Mouse (Mus musculus): Measurements from ENCODE around the gene Epyc. TPM values are rescaled to one million over a fixed set of nuclear protein-coding genes. Genes with fewer than 3 reads are reported as not detected.

Gene Epyc
- total RNA-seq (2018; cell fraction: chromatin; rRNA removed): not detected
- not detected for total RNA-seq (2018; cell fraction: cytosol; rRNA removed)
- not detected for total RNA-seq (2018; cell fraction: nucleus; rRNA removed)
- polyA plus RNA-seq (2018): not detected in 3 replicates

DNA sequence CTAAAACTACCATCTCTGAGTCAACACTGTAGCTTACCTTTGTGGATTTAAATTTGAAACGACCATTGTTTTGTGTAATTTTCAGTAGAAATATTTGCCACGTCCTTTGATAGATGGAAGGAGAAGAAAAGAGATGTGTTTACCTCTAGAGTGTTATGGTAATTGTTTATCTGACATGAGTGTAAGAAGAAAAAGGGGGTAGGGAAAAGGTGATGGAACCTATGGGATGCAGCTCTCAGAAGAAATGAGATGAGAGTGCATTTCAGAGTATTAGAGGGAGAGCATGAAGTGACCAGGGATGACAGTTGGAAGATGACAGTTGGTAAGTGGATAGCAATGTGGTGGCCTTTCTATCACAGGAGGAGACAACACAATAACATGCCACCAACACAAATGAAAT is at the start of gene Epyc:
TSS of gene Epyc (plus strand) at position 301 of the 400 bp plus-strand sequence.
- H3K27ac ChIP-seq: no peak within 1 kb of the TSS
- H3K36me3 ChIP-seq (ENCODE audit: inconsistent target): no peaks in the 10 kb centered on the region
- 89% methylated on average over 2 of the region's 2 CpGs for WGBS (ENCODE audit: missing documents)
- H3K79me2 ChIP-seq (ENCODE audit: inconsistent target): no peaks in the 10 kb centered on the region
- H3K4me3 ChIP-seq (ENCODE audit: inconsistent target): no peak within 1 kb of the TSS

DNA sequence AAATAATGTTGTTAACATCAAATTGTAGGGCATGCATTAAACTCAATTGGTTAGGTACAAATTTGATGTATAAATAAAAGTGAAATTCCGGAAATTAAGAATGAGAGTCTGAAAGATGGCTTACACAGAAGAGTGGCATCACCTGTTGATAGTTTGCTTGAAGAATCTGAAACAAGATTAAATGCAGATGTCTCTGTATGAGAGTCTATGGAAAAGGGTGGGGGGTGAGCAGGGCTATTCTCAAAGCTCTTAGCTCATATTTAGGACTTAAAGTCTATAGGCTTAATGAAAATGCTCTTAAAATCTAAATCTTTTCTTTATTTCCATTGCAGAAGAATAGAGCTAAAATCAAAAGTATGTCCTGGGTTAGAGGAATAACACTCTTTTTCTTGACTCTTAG is 48.2 kb upstream of the Epyc start:
- 82% methylated on average over 1 of the region's 1 CpGs for WGBS (ENCODE audit: missing documents)
- Histone ChIP-seq H3K36me3 (ENCODE audit: inconsistent target) (no peaks in the 10 kb centered on the region), H3K4me3 (ENCODE audit: inconsistent target) (no peak overlapping the region), H3K27ac (no peak overlapping the region), H3K79me2 (ENCODE audit: inconsistent target) (no peaks in the 10 kb centered on the region)

DNA sequence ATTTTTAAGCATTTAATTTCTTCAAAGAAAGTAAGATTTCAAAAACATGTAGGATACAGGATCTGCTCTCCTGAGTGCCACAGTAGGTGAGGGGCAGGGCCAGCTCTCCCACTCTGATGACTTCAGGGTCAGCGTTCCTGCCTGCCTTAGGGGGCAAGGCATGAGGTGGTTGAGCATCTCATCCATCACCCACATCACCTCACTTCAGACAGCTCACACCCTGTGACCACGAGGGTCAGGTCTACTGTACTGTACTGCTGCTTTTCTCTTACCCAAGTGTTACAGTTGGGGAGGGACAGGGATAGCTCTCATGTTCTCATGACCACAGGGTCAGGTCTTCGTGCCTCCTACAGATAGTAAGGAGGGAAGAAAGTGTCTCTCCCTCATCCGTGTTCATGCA is 42.1 kb upstream of the Epyc start:
- Histone ChIP-seq H3K36me3 (ENCODE audit: inconsistent target) (no peaks in the 10 kb centered on the region), H3K79me2 (ENCODE audit: inconsistent target) (no peaks in the 10 kb centered on the region), H3K4me3 (ENCODE audit: inconsistent target) (no peak overlapping the region), H3K27ac (no peak overlapping the region)
- WGBS (ENCODE audit: missing documents): 67% methylated on average over 4 of the region's 4 CpGs

DNA sequence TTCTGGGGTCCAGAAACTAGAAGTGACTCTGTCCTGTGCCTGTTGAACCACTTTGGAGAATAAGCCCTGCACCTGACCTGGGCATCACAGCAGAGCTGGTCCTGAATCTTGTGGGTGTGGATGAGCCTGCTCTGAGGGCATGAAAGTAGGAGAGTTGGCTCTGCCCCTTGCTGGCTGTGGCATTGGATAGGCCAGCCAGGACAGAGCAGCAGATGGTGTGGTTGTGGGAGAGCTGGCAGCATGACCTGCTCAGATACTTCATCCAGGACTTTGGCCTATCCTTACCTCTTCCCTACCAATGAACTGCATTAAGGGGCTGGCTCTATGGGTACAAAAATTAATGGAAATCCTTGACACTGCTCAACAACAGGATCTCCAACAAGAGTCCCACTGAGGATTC is 40.6 kb upstream of the Epyc start:
- Histone ChIP-seq H3K79me2 (ENCODE audit: inconsistent target) (no peaks in the 10 kb centered on the region), H3K36me3 (ENCODE audit: inconsistent target) (no peaks in the 10 kb centered on the region), H3K27ac (no peak overlapping the region), H3K4me3 (ENCODE audit: inconsistent target) (no peak overlapping the region)

DNA sequence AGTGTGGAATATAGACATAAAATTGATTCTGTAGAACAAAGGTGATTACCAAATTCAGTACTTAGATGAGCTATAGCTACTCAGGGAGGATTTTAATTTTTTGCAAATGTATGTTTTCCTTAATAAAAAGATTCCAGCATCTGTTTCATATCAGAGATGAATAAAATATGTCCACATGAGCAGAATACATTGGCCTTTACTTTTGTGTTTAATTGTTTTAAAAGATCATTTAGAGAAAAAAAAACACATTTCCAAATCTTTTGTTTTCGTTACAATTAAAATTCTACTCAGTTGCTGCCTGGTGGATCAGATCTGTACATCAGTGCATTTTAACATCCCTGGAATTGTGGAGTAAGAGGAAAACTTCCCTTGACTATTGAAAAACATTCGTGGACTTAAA is 37.3 kb upstream of the Epyc start, which contains the start of gene Kera:
TSS of gene Kera (plus strand) at position 301 of the 400 bp plus-strand sequence.
- Histone ChIP-seq H3K79me2 (ENCODE audit: inconsistent target) (no peaks in the 10 kb centered on the region), H3K36me3 (ENCODE audit: inconsistent target) (no peaks in the 10 kb centered on the region), H3K4me3 (ENCODE audit: inconsistent target) (no peak within 1 kb of the TSS), H3K27ac (no peak within 1 kb of the TSS)
- 83% methylated on average over 2 of the region's 2 CpGs for WGBS (ENCODE audit: missing documents)

DNA sequence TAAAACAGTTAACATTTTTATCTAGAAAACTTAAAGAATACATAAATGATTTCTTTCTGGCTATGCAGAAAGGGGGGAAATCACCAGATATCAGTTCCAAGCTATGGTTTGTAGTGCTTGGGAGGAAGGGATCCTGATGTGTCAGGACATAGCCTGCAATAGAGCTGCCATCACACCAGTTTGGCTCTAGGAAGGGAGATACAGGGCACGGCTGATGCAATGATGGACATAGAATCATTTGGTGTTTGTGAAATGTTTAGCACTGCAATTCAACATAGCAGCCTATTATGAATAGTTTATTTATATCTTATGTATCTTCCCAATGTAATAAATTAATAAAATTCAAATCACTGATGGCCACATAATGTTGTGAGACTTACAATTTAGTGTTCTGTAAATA is 21.5 kb upstream of the Epyc start:
- H3K4me3 ChIP-seq (ENCODE audit: inconsistent target): no peak overlapping the region
- WGBS (ENCODE audit: missing documents): 75% methylated on average over 1 of the region's 1 CpGs
- H3K79me2 ChIP-seq (ENCODE audit: inconsistent target): no peaks in the 10 kb centered on the region
- no peak overlapping the region for H3K27ac ChIP-seq
- H3K36me3 ChIP-seq (ENCODE audit: inconsistent target): no peaks in the 10 kb centered on the region

DNA sequence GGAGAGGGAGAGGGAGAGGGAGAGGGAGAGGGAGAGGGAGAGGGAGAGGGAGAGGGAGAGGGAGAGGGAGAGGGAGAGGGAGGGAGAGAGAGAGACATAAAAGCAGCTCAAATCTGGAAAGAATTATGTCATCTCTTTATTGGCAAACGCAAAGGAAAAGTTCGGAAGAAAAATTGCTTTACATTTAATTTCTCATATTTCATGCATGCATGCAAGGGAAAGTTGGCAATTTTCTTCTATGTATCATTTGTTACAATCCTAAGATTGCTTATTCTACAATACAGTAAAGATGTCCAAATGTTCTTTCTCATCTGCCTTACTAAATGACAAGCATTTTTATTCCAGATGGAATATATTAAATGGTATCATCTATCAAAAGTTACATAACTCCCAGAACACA is 19.5 kb upstream of the Epyc start:
- Histone ChIP-seq H3K27ac (no peak overlapping the region), H3K4me3 (ENCODE audit: inconsistent target) (no peak overlapping the region), H3K79me2 (ENCODE audit: inconsistent target) (no peaks in the 10 kb centered on the region), H3K36me3 (ENCODE audit: inconsistent target) (no peaks in the 10 kb centered on the region)
- WGBS (ENCODE audit: missing documents): 87% methylated on average over 2 of the region's 2 CpGs

DNA sequence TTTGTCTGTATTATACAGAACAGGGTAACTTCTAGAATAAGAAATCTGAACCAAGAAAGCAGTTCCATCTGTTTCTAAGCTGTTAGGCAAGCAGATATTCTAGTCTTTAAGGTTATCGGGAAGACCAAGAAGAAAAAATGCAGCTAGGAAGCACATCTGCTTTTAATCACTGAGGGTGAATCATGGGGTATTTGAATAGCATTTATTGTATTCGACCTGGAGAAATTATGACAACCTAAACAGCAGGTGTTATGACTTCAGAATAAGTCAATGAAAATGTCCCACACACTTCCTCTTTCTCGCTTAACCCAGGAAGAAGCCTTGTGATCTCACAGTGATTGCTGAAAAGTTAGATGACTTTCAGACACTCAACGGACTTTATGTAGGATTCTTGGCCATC is 18.8 kb upstream of the Epyc start:
- no peak overlapping the region for H3K27ac ChIP-seq
- no peaks in the 10 kb centered on the region for H3K36me3 ChIP-seq (ENCODE audit: inconsistent target)
- H3K79me2 ChIP-seq (ENCODE audit: inconsistent target): no peaks in the 10 kb centered on the region
- no peak overlapping the region for H3K4me3 ChIP-seq (ENCODE audit: inconsistent target)
- WGBS (ENCODE audit: missing documents): 35% methylated on average over 4 of the region's 4 CpGs

DNA sequence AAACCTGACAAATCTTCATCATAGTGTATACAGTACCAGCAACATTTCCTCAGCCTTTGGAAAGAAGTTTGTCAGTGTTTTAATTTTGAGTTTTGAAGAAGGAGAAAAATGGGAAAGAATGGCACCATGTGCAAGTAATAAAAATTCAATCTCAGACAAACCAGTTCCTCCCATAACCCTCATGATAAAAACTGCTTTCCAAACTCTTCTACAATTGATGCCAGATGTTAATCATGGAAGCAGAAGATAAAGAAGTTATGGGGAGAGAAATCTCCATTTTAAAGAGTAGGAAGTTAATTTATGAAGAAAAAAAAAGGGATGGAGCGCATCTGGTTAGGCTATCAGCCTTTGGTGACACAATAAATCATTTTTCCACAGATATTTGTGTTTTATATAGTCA is 17.3 kb upstream of the Epyc start:
- Histone ChIP-seq H3K4me3 (ENCODE audit: inconsistent target) (no peak overlapping the region), H3K79me2 (ENCODE audit: inconsistent target) (no peaks in the 10 kb centered on the region), H3K36me3 (ENCODE audit: inconsistent target) (no peaks in the 10 kb centered on the region), H3K27ac (no peak overlapping the region)
- 83% methylated on average over 1 of the region's 1 CpGs for WGBS (ENCODE audit: missing documents)

DNA sequence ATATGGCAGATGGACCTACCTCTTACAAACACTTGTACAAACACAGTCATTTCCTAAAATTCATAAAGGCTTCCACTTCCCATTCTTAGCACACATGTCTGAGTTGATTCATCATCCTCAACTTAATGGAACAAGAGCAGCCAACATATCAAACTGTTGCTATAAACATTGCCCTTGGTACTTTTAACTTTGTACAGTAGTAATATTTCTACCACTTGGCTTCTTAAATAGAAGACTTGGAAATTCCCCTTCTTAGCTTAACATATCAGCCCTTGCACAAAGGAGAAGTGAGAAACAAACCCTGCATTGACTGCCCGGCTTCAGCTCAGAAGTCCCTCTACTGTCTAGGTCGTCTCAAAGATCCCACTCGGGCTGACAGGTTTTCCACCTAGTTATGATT is 12.8 kb upstream of the Epyc start:
- H3K36me3 ChIP-seq (ENCODE audit: inconsistent target): no peaks in the 10 kb centered on the region
- H3K4me3 ChIP-seq (ENCODE audit: inconsistent target): no peak overlapping the region
- no peak overlapping the region for H3K27ac ChIP-seq
- WGBS (ENCODE audit: missing documents): 90% methylated on average over 3 of the region's 3 CpGs
- H3K79me2 ChIP-seq (ENCODE audit: inconsistent target): no peaks in the 10 kb centered on the region

DNA sequence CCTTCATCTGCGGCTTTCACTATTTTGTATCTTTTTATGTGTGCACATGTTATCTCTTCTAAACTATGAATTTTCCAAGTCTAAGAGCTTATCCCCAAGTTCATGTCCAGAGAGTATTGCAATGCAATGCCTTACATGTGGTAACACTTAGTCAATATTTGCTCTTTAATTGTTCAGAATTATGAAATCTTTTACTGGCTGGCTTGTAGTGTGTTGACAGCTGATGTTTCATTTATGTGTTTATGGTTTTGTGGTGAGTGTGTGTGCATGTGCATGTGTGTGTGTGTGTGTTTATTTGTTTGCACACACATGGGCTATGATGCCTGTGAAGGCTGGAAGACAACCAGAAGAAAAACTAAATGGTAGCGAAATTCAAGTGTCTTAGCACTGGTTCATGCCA is 1.9 kb upstream of the Epyc start:
- Histone ChIP-seq H3K4me3 (ENCODE audit: inconsistent target) (no peak overlapping the region), H3K36me3 (ENCODE audit: inconsistent target) (no peaks in the 10 kb centered on the region), H3K27ac (no peak overlapping the region), H3K79me2 (ENCODE audit: inconsistent target) (no peaks in the 10 kb centered on the region)
- 87% methylated on average over 2 of the region's 2 CpGs for WGBS (ENCODE audit: missing documents)

DNA sequence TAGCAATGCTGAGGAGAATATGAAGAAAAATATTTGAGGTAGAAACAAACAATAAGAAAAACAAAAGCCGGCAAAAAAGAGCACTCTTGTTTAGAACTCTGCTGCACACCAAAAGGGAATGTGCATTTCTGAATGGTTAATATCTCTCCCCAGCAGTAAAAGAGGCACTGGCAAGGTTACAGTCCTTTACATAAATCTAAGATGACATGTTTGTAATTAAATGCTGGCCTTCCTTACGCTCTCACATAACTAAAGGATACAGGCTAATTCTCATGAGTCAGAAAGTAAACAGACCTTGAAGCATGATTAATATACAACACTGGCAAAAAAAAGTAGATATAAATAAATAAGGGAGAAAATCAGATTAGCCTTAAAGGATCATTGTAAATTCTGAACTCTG is 6.5 kb downstream of the Epyc start:
- Histone ChIP-seq H3K4me3 (ENCODE audit: inconsistent target) (no peak overlapping the region), H3K36me3 (ENCODE audit: inconsistent target) (no peaks in the 10 kb centered on the region), H3K27ac (no peak overlapping the region), H3K79me2 (ENCODE audit: inconsistent target) (no peaks in the 10 kb centered on the region)
- WGBS (ENCODE audit: missing documents): 91% methylated on average over 2 of the region's 2 CpGs

DNA sequence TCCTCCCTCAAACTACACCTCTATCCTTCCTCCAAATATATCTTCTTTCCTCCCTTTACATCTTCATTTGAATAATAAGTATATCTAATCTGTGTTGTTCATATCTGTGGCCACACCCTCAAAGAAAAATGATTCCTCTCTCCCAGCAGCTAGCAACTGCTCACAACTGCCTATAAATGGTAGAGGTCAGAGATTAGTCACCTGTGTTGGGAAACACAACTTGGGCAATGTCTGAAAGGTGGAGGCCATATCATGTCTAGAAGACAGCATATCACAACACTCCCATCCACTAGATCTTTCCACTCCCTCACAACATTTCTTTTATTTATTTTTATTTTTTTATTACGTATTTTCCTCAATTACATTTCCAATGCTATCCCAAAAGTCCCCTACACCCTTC is 15.6 kb downstream of the Epyc start:
- H3K79me2 ChIP-seq (ENCODE audit: inconsistent target): no peaks in the 10 kb centered on the region
- no peaks in the 10 kb centered on the region for H3K36me3 ChIP-seq (ENCODE audit: inconsistent target)
- no peak overlapping the region for H3K27ac ChIP-seq
- WGBS (ENCODE audit: missing documents): 92% methylated on average over 1 of the region's 1 CpGs
- no peak overlapping the region for H3K4me3 ChIP-seq (ENCODE audit: inconsistent target)

DNA sequence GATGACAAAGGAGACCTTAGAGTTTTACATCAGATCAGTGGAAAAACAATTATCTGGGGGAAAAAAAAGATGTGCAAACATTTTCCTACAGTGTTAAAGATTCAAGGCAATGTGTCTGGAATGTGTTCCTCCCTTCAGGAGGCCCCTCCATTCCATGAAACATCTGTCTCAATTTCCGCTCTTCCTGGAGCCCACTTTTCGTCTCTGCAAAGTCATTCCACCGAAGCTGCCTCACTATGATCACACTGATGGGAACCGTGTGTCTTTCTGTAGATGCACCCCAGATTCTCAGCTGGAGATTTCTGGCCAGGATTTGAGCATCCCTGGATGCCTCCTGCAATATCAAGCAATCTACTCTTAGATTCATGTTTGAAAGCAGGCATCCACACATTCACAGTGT is 24.8 kb downstream of the Epyc start:
- no peaks in the 10 kb centered on the region for H3K79me2 ChIP-seq (ENCODE audit: inconsistent target)
- H3K36me3 ChIP-seq (ENCODE audit: inconsistent target): no peaks in the 10 kb centered on the region
- WGBS (ENCODE audit: missing documents): 91% methylated on average over 4 of the region's 4 CpGs
- H3K27ac ChIP-seq: no peak overlapping the region
- no peak overlapping the region for H3K4me3 ChIP-seq (ENCODE audit: inconsistent target)

DNA sequence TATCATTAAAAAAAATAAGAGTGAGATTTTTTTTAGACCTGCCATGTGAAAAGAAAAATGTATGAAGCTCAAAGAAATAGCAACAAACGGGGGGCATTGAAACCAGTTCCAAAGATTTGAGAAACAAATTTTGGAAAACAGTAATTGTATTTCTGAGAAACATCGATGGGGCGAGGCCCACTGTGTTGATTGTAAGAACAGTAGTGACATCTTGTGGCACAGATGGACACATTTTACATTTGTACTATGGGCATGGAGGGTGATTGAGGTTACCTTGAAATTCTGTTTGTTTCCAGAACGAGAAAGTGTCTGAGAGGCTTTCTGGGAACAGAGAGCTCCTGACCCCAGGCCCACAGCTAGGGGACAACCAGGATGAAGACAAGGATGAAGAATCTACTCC is 26.3 kb downstream of the Epyc start:
- H3K36me3 ChIP-seq (ENCODE audit: inconsistent target): no peaks in the 10 kb centered on the region
- no peaks in the 10 kb centered on the region for H3K79me2 ChIP-seq (ENCODE audit: inconsistent target)
- no peak overlapping the region for H3K27ac ChIP-seq
- H3K4me3 ChIP-seq (ENCODE audit: inconsistent target): no peak overlapping the region
- 76% methylated on average over 4 of the region's 4 CpGs for WGBS (ENCODE audit: missing documents)

DNA sequence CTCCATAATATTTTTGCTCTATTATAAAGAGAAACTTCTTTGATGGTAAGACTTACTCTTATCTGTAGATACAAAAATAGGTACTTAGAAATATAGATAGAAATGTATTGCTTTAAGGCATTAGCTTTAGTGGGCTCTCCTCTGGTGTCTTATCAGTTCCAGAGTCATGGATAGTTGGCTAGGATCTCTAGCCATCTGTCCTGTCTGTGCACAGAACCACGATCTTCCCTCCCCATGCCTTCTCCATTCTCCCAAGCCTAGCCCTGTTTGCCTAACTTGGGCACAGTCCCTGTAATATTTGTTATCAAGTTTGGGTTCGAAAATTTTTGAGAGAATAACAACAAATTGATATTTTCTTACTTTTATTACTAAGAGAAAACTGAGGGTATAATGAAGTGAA is 29.4 kb downstream of the Epyc start:
- no peaks in the 10 kb centered on the region for H3K36me3 ChIP-seq (ENCODE audit: inconsistent target)

More for the DNA sequence above, 29.4 kb downstream of the Epyc start:
- Histone ChIP-seq H3K27ac (no peak overlapping the region), H3K4me3 (ENCODE audit: inconsistent target) (no peak overlapping the region), H3K79me2 (ENCODE audit: inconsistent target) (no peaks in the 10 kb centered on the region)
- WGBS (ENCODE audit: missing documents): 84% methylated on average over 2 of the region's 2 CpGs
